Mouse (Mus musculus): ENCODE data around the gene Sycp2l. TPM values are rescaled to one million over a fixed set of nuclear protein-coding genes. Genes with fewer than 3 reads are reported as not detected.
A peak's percentile ranks its signal among the peaks of the same experiment; 100 is the strongest.
"Not testable (repeated sequence)": the region's sequence is repeated elsewhere in the genome, so short reads cannot be mapped to it uniquely, and the experiment has no call there.

Gene Sycp2l
- polyA plus RNA-seq, 1 experiment from 2014 or later: not detected

DNA sequence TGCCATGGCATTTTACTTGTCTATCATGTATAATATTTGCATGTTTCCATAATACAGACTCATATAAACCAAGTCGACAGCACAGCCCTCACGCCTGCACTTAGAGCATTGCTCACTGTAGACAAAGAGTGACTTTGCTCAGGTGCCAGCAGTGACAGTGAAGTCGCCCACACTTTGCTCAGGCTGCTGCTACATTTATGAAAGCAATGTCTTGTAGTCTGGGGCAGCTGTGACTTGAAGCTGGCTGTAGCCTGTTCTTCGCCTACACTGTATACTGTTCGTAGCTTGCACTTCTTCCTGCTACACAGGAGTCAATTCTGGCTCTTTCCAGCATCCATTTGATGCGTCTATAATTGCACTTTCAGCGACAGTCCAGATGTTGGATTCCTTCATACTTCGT is 15.0 kb downstream of the Sycp2l start:
- no peaks in the 10 kb centered on the region for H3K9me3 ChIP-seq (replicated peaks)
- H3K27ac ChIP-seq: no peak overlapping the region
- no peak for ATAC-seq (replicated peaks; ENCODE audit: low FRiP score)
- H3K4me3 ChIP-seq (replicated peaks): no peak overlapping the region
- no peaks in the 10 kb centered on the region for H3K4me1 ChIP-seq
- H3K9ac ChIP-seq: no peak overlapping the region
- H3K27me3 ChIP-seq: no peaks in the 10 kb centered on the region
- 88% methylated on average over 8 of the region's 8 CpGs for WGBS
- no peaks in the 10 kb centered on the region for H3K36me3 ChIP-seq
- no peak overlapping the region for H3K4me2 ChIP-seq

DNA sequence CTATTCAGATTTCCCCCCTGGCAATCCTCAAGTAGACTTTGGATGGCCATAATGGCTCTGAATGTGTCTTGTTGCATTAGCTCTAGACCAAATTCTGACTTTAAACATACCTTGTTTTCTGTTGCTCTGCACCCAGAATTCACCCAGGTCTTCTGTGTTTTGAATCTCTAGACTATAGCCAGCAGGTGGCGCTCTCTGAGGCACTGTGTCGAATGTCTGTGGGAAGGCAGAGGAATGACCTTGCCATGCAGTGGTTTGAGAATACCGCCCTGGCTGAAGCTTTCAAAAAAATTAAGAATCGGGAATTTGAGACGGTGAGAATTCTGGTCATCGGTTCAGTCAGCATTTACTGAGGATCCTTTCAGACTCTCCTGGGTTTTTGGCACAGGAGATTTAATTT is 20.8 kb downstream of the Sycp2l start:
- H3K4me1 ChIP-seq: no peaks in the 10 kb centered on the region
- H3K36me3 ChIP-seq: no peaks in the 10 kb centered on the region
- H3K4me2 ChIP-seq: no peak overlapping the region
- 7% methylated on average over 6 of the region's 6 CpGs for WGBS
- H3K9me3 ChIP-seq (replicated peaks): no peaks in the 10 kb centered on the region
- no peak for ATAC-seq (replicated peaks; ENCODE audit: low FRiP score)
- H3K27ac ChIP-seq: no peak overlapping the region
- H3K4me3 ChIP-seq (replicated peaks): no peak overlapping the region
- H3K27me3 ChIP-seq: peaks cover 3% of the 10 kb centered on the region; the same call in 1 of the 2 replicates
- H3K9ac ChIP-seq: no peak overlapping the region

DNA sequence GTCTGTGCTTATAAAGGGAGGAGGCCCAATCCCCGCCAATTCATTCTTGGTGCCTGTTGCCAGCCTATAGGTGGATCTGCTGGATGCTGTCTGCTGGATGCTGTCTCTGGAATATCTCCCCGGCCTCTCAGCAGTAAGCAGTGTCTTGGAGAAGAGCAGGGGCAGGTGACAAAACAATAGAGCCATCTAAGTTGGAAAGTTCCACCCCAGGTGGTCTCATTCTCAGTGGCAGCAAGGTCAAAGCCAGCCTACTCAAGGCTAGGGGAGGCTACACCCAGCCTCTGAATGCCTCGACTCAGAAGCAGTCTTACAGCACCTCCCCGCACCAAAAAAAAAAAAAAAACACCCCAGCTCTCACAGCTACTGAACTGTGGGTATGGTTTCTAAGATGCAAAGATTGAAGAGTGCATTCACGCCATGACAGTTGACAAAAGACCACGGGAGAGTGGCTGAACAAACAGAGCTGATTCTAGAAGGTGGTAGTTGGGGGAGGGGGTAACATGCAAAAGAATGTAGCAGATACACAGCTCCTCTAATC is 31.4 kb downstream of the Sycp2l start:
- no peak for ATAC-seq (replicated peaks; ENCODE audit: low FRiP score)
- Histone ChIP-seq H3K4me1 (no peaks in the 10 kb centered on the region), H3K27me3 (no peaks in the 10 kb centered on the region), H3K4me2 (no peak overlapping the region), H3K9me3 (replicated peaks) (no peaks in the 10 kb centered on the region), H3K9ac (no peak overlapping the region), H3K27ac (no peak overlapping the region), H3K4me3 (replicated peaks) (no peak overlapping the region), H3K36me3 (no peaks in the 10 kb centered on the region)
- WGBS: 73% methylated on average over 6 of the region's 6 CpGs

DNA sequence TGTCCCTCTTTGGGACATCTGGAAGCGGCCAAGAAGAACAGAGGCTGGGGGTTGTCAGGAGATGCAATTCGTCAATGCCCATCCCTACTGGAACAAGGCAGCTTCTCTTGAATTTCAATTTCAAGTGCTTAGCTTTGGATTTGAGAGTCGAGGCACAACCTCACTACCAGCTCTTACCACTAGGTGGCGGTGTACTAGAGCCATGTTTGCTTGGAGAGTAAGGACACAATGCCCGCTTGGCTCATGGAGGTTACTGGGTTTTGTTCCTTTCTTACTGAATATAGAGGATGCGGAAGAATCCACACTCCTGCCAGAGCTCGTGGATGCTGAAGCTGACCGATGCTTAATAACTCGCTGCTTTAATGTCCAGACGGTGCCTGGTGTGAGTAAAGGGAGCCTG is 32.2 kb downstream of the Sycp2l start:
- WGBS: 76% methylated on average over 10 of the region's 10 CpGs
- no peak for ATAC-seq (replicated peaks; ENCODE audit: low FRiP score)
- Histone ChIP-seq H3K4me1 (no peaks in the 10 kb centered on the region), H3K4me2 (no peak overlapping the region), H3K9ac (no peak overlapping the region), H3K27me3 (no peaks in the 10 kb centered on the region), H3K36me3 (no peaks in the 10 kb centered on the region), H3K9me3 (replicated peaks) (no peaks in the 10 kb centered on the region), H3K4me3 (replicated peaks) (no peak overlapping the region), H3K27ac (no peak overlapping the region)

- Histone ChIP-seq H3K27me3 (no peaks in the 10 kb centered on the region), H3K4me1 (no peaks in the 10 kb centered on the region), H3K4me2 (no peak overlapping the region), H3K36me3 (no peaks in the 10 kb centered on the region), H3K4me3 (replicated peaks) (no peak overlapping the region), H3K9ac (no peak overlapping the region), H3K9me3 (replicated peaks) (no peaks in the 10 kb centered on the region), H3K27ac (no peak overlapping the region)
- ATAC-seq (replicated peaks; ENCODE audit: low FRiP score): no peak
- WGBS: 88% methylated on average over 11 of the region's 11 CpGs
These were observed 39.0 kb downstream of the Sycp2l start for GRCm38 (mm10) chr13:41153146-41153545.

DNA sequence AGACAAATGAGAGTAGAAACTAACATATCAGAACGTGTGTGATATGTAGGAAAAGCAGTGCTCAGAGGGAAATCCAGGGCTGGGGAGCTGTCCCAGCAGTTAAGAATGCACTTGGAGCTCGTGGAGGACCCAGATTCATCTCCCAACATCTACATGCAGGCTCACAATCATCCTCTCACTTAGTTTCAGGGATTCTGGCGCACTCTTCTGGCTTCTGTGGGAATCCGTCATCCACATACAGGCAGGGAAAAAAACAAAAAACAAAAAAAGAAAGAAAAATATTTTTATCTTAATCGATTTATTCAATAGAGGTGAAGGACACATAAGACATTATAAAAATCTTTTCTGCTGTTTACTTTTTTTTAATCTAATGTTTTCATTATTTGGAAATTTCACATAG is 44.3 kb downstream of the Sycp2l start:
- 53% methylated on average over 5 of the region's 5 CpGs for WGBS
- no peaks in the 10 kb centered on the region for H3K9me3 ChIP-seq (replicated peaks)
- H3K4me1 ChIP-seq: no peaks in the 10 kb centered on the region
- no peak overlapping the region for H3K9ac ChIP-seq
- H3K27me3 ChIP-seq: no peaks in the 10 kb centered on the region
- H3K4me2 ChIP-seq: no peak overlapping the region
- H3K36me3 ChIP-seq: no peaks in the 10 kb centered on the region
- no peak overlapping the region for H3K27ac ChIP-seq
- no peak overlapping the region for H3K4me3 ChIP-seq (replicated peaks)
- no peak for ATAC-seq (replicated peaks; ENCODE audit: low FRiP score)

GRCm38 (mm10) chr13:41187886-41188285 is 73.8 kb downstream of the Sycp2l start:
- H3K4me2 ChIP-seq: no peak overlapping the region
- 82% methylated on average over 6 of the region's 6 CpGs for WGBS

DNA sequence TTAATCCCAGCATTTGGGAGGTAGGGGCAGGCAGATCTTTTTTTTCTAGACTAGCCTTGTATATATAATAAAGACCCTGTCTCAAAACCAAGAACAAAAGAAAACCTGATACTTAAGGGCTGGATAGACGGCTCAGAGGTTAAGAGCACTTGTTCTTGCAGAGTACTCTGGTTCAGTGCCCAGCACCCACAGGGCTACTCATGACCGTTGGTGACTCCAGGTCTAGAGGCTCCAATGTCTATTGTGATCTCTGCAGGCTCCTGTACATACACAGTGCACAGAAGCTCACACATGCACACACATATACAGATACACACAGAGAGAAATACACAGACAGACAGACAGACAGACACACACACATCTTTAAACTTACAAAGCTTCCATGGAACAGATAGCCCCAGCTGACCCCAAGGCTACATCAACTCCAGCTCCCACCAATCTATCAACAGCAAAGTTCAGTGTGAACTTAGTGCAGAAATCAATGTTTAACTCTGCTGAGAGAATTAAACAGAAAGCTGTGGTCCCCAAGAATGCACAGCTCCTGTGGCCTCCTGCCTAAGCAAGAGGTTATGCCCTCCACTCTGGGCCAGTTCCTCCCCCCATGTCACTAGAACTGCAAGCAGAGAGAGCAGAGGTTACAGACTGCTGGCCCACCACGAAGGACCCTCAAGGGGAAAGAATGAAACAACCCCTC is 81.7 kb downstream of the Sycp2l start:
- no peaks in the 10 kb centered on the region for H3K36me3 ChIP-seq
- H3K4me2 ChIP-seq: no peak overlapping the region
- WGBS: 39% methylated on average over 3 of the region's 3 CpGs
- no peaks in the 10 kb centered on the region for H3K27me3 ChIP-seq
- no peak overlapping the region for H3K27ac ChIP-seq
- no peak overlapping the region for H3K9ac ChIP-seq
- H3K4me3 ChIP-seq (replicated peaks): no peak overlapping the region
- H3K4me1 ChIP-seq: peaks cover 11% of the 10 kb centered on the region
- peak; percentile 25; the same call in 1 of the 2 replicates for ATAC-seq (replicated peaks; ENCODE audit: low FRiP score)
- no peaks in the 10 kb centered on the region for H3K9me3 ChIP-seq (replicated peaks)

More at GRCm38 (mm10) chr13:41187886-41188285, 73.8 kb downstream of the Sycp2l start:
- Histone ChIP-seq H3K27ac (no peak overlapping the region), H3K9ac (no peak overlapping the region), H3K9me3 (replicated peaks) (no peaks in the 10 kb centered on the region), H3K36me3 (0 out of 2 replicates have a peak, but pooled peaks cover 4% of the 10 kb centered on the region), H3K4me1 (no peaks in the 10 kb centered on the region), H3K4me3 (replicated peaks) (no peak overlapping the region), H3K27me3 (no peaks in the 10 kb centered on the region)
- ATAC-seq (replicated peaks; ENCODE audit: low FRiP score): no peak

GRCm38 (mm10) chr13:41200861-41201260 is 86.8 kb downstream of the Sycp2l start:
- Histone ChIP-seq H3K36me3 (no peaks in the 10 kb centered on the region), H3K27ac (no peak overlapping the region), H3K4me2 (no peak overlapping the region), H3K9ac (no peak overlapping the region), H3K4me3 (replicated peaks) (no peak overlapping the region), H3K9me3 (replicated peaks) (no peaks in the 10 kb centered on the region), H3K27me3 (no peaks in the 10 kb centered on the region), H3K4me1 (peaks cover 8% of the 10 kb centered on the region)
- 83% methylated on average over 2 of the region's 2 CpGs for WGBS
- no peak for ATAC-seq (replicated peaks; ENCODE audit: low FRiP score)

- WGBS: 61% methylated on average over 7 of the region's 7 CpGs
These were observed 89.2 kb downstream of the Sycp2l start for GRCm38 (mm10) chr13:41203289-41203688.

DNA sequence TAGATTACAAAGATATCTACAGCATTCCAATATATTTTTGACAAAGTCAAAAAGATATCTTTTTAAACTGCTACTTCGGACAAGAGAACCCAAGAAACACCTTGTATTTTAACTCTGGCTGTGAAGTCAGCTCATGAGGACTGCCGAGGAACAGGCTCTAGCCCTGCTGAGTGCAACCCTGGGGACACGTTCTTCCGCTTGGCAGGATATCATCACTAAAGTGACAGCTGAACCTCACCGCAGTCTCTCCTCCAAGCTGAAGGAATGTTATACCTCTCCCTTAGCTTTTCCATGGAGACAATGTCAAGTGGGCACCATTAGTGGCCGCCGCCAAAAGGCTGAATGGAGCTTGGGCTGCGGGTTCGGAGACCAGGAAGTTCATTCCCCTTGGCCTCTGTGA is 89.6 kb downstream of the Sycp2l start:
- Histone ChIP-seq H3K9ac (no peak overlapping the region), H3K4me1 (no peaks in the 10 kb centered on the region), H3K9me3 (replicated peaks) (no peaks in the 10 kb centered on the region), H3K27me3 (no peaks in the 10 kb centered on the region), H3K4me2 (no peak overlapping the region), H3K4me3 (replicated peaks) (no peak overlapping the region), H3K27ac (no peak overlapping the region), H3K36me3 (no peaks in the 10 kb centered on the region)
- 74% methylated on average over 9 of the region's 9 CpGs for WGBS
- no peak for ATAC-seq (replicated peaks; ENCODE audit: low FRiP score)

More at GRCm38 (mm10) chr13:41203289-41203688, 89.2 kb downstream of the Sycp2l start:
- H3K4me3 ChIP-seq (replicated peaks): no peak overlapping the region
- H3K9me3 ChIP-seq (replicated peaks): no peaks in the 10 kb centered on the region
- H3K4me2 ChIP-seq: no peak overlapping the region
- no peaks in the 10 kb centered on the region for H3K4me1 ChIP-seq
- no peak overlapping the region for H3K27ac ChIP-seq
- H3K27me3 ChIP-seq: no peaks in the 10 kb centered on the region
- no peaks in the 10 kb centered on the region for H3K36me3 ChIP-seq
- ATAC-seq (replicated peaks; ENCODE audit: low FRiP score): no peak
- no peak overlapping the region for H3K9ac ChIP-seq

DNA sequence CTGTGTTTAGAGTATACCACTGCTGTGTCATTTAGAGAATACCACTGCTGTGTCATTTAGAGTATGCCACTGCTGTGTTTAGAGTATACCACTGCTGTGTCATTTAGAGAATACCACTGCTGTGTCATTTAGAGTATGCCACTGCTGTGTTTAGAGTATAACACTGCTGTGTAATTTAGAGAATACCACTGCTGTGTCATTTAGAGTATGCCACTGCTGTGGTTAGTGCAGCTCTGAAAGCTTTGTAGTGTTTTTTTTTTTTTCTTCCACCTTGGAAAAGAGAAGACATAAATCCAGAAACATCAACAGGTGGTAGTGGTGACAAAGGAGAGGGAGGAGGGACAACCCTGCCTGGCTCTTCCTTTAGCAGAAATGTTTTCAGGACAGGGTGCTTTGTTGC is 91.5 kb downstream of the Sycp2l start:
- H3K36me3 ChIP-seq; H3K9me3 ChIP-seq (replicated peaks); H3K4me1 ChIP-seq; H3K9ac ChIP-seq; H3K27ac ChIP-seq; ATAC-seq (replicated peaks; ENCODE audit: low FRiP score); H3K4me2 ChIP-seq; H3K4me3 ChIP-seq (replicated peaks); H3K27me3 ChIP-seq: not testable (repeated sequence)

- Histone ChIP-seq H3K4me3 (replicated peaks) (no peak overlapping the region), H3K27ac (no peak overlapping the region), H3K36me3 (no peaks in the 10 kb centered on the region), H3K9me3 (replicated peaks) (no peaks in the 10 kb centered on the region), H3K9ac (no peak overlapping the region), H3K4me2 (no peak overlapping the region), H3K27me3 (no peaks in the 10 kb centered on the region), H3K4me1 (no peaks in the 10 kb centered on the region)
- WGBS: 86% methylated on average over 5 of the region's 5 CpGs
- no peak for ATAC-seq (replicated peaks; ENCODE audit: low FRiP score)
These were observed 92.1 kb downstream of the Sycp2l start for GRCm38 (mm10) chr13:41206241-41206640.

Measured in kidney, embryonic 15.5 days (tissue).